Mouse (Mus musculus): ENCODE measurements at regions not wholly inside any gene's neighbourhood (a gene's known extent, or its start where the extent isn't known, plus 50 kb on each side); places are given as distances from the start of the nearest gene placed in this dataset.

GRCm38 (mm10) chr4:10703212-10703611 lies 171.1 kb upstream of the 2610301B20Rik start:
- TF ChIP-seq CTCF (IDR thresholded peaks at IDR 0.05; ENCODE audit: insufficient read depth, low read length): no peak
- no peak for TF ChIP-seq POLR2A (IDR thresholded peaks at IDR 0.05; ENCODE audit: borderline replicate concordance, extremely low read depth, low read depth, low read length)

Measured in lung, adult 2 months (tissue).